ENCODE assay signal across 22 mouse cellular contexts in the genomic region with DNA sequence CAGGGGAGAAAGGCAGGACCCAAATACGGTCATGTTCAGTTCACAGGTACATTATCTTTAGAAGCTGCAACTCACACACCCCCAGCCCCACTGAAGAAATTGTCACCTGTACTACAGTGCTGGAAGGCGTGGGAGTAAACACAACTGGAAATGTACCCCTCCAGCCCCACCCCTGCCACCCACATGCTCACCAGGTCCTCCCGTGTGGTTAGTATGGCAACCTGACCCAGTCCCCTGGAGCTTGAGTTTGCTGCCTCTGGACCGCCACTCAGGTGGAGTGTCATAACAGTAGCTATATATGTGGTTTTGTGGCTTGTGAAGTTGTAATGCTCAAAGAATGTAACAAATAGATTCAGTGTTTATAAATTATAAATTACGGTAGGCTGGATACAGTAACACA.
DNase-seq lines count a peak whose midpoint lies in the region; ATAC-seq lines count a peak whose summit lies in the region.
"Had no signal": no experiment of that assay in that cellular context is flagged by ENCODE, and none has a peak within 500 bp of the region (broad histone marks: within the 10 kb centered on the region; RNA-seq: fewer than 3 reads in every experiment).

No protein-coding gene starts in this region.

- peaks cover 29% of the 10 kb centered on the region for H3K4me1 ChIP-seq in midbrain, embryonic 12.5 days
- H3K4me1 ChIP-seq in midbrain, embryonic 14.5 days (ENCODE audit: control insufficient read depth, insufficient read depth, low read length), result peaks cover 17% of the 10 kb centered on the region
- H3K4me1 ChIP-seq in limb, embryonic 15.5 days, result peaks cover 31% of the 10 kb centered on the region

- ATAC-seq in midbrain, embryonic 12.5 days (ENCODE audit: low FRiP score, low read depth), result no peak
- ATAC-seq in midbrain, embryonic 14.5 days (ENCODE audit: low FRiP score, low TSS enrichment), result no peak
- ATAC-seq in activated CD4-positive, CD25-positive, alpha-beta regulatory T cell, adult 4 months, result peak; percentile 32
- ATAC-seq in inflammation-experienced regulatory T-cells, adult 6 months, result peak; percentile 28
- no peak for ATAC-seq in limb, embryonic 15.5 days (ENCODE audit: insufficient number of reproducible peaks, low FRiP score, low TSS enrichment, low read depth)
- ATAC-seq: forebrain, embryonic 15.5 days; intestine, embryonic 16.5 days; liver, postnatal 0 days had no signal

- H3K27me3 ChIP-seq in midbrain, embryonic 12.5 days, result no peaks in the 10 kb centered on the region
- no peaks in the 10 kb centered on the region for H3K27me3 ChIP-seq in midbrain, embryonic 14.5 days (ENCODE audit: control insufficient read depth, insufficient read depth, low read length)
- no peaks in the 10 kb centered on the region for H3K27me3 ChIP-seq in limb, embryonic 15.5 days
- H3K27me3 ChIP-seq: embryonic facial prominence, embryonic 15.5 days; forebrain, embryonic 15.5 days; heart, embryonic 13.5 days; hindbrain, embryonic 15.5 days had no signal

- peaks cover 19% of the 10 kb centered on the region for H3K36me3 ChIP-seq in midbrain, embryonic 12.5 days
- peaks cover 12% of the 10 kb centered on the region for H3K36me3 ChIP-seq in midbrain, embryonic 14.5 days (ENCODE audit: control insufficient read depth, insufficient read depth, low read length)
- peaks cover 5% of the 10 kb centered on the region; the same call in 1 of the 2 replicates for H3K36me3 ChIP-seq in limb, embryonic 15.5 days

- DNase-seq in midbrain, embryonic 14.5 days, result no peak
- no peak for DNase-seq in adrenal gland, postnatal 14 days
- DNase-seq in testis, postnatal 14 days (ENCODE audit: low spot score), result no peak
- DNase-seq: cerebellum, adult 11 months; gastrocnemius, postnatal 14 days; heart, adult 18-20 months; heart, postnatal 14 days; kidney, adult 9 months; kidney, postnatal 25 days; liver, postnatal 0 days; lung, postnatal 14 days had no signal

- 93% methylated on average over 5 of the region's 5 CpGs for WGBS in midbrain, embryonic 12.5 days
- WGBS in midbrain, embryonic 14.5 days, result 86% methylated on average over 5 of the region's 5 CpGs
- 57% methylated on average over 5 of the region's 5 CpGs for WGBS in limb, embryonic 15.5 days

- H3K9ac ChIP-seq in midbrain, embryonic 12.5 days (replicated peaks), result no peak overlapping the region
- H3K9ac ChIP-seq in midbrain, embryonic 14.5 days (replicated peaks; ENCODE audit: low read length), result no peak overlapping the region
- H3K9ac ChIP-seq in limb, embryonic 15.5 days, result no peak overlapping the region
- H3K9ac ChIP-seq: embryonic facial prominence, embryonic 15.5 days; forebrain, embryonic 15.5 days; heart, embryonic 13.5 days; hindbrain, embryonic 15.5 days; liver, postnatal 0 days had no signal

- H3K9me3 ChIP-seq in midbrain, embryonic 12.5 days, result no peaks in the 10 kb centered on the region
- no peaks in the 10 kb centered on the region for H3K9me3 ChIP-seq in midbrain, embryonic 14.5 days (ENCODE audit: control insufficient read depth, low read length)
- H3K9me3 ChIP-seq in limb, embryonic 15.5 days, result no peaks in the 10 kb centered on the region
- H3K9me3 ChIP-seq: embryonic facial prominence, embryonic 15.5 days; forebrain, embryonic 15.5 days; heart, embryonic 13.5 days; hindbrain, embryonic 15.5 days; megakaryocyte, embryonic 14.5 days had no signal

- no peak overlapping the region for H3K4me2 ChIP-seq in midbrain, embryonic 12.5 days (replicated peaks)
- no peak overlapping the region for H3K4me2 ChIP-seq in midbrain, embryonic 14.5 days (ENCODE audit: low read length)
- H3K4me2 ChIP-seq in limb, embryonic 15.5 days, result no peak overlapping the region
- H3K4me2 ChIP-seq: embryonic facial prominence, embryonic 15.5 days; forebrain, embryonic 15.5 days; heart, embryonic 13.5 days; hindbrain, embryonic 15.5 days had no signal

- 0 out of 2 replicates have a peak overlapping the region, but pooled peaks have one; percentile 56 for H3K27ac ChIP-seq in midbrain, embryonic 12.5 days (replicated peaks)
- no peak overlapping the region for H3K27ac ChIP-seq in midbrain, embryonic 14.5 days (replicated peaks; ENCODE audit: low read depth, low read length)
- H3K27ac ChIP-seq in limb, embryonic 15.5 days, result peak overlapping the region; percentile 70
- H3K27ac ChIP-seq: heart, embryonic 13.5 days; layer of hippocampus, adult 2 months had no signal

- no peak overlapping the region for H3K4me3 ChIP-seq in midbrain, embryonic 12.5 days
- no peak overlapping the region for H3K4me3 ChIP-seq in midbrain, embryonic 14.5 days (replicated peaks; ENCODE audit: low read depth, low read length)
- no peak overlapping the region for H3K4me3 ChIP-seq in limb, embryonic 15.5 days
- H3K4me3 ChIP-seq: embryonic facial prominence, embryonic 15.5 days; forebrain, embryonic 15.5 days; heart, embryonic 13.5 days; hindbrain, embryonic 15.5 days; layer of hippocampus, adult 2 months; megakaryocyte, embryonic 14.5 days had no signal

Comparison
In these comparisons a context has a peak if more than half of its experiments do, and no peak if none do; other contexts are left out.
1. ATAC-seq: peak in activated CD4-positive, CD25-positive, alpha-beta regulatory T cell, adult 4 months (single experiment) and inflammation-experienced regulatory T-cells, adult 6 months (single experiment); none in midbrain, embryonic 12.5 days (single experiment), midbrain, embryonic 14.5 days (single experiment) and limb, embryonic 15.5 days (single experiment).